Mouse (Mus musculus): ENCODE measurements around the gene Nlgn1.

DNA sequence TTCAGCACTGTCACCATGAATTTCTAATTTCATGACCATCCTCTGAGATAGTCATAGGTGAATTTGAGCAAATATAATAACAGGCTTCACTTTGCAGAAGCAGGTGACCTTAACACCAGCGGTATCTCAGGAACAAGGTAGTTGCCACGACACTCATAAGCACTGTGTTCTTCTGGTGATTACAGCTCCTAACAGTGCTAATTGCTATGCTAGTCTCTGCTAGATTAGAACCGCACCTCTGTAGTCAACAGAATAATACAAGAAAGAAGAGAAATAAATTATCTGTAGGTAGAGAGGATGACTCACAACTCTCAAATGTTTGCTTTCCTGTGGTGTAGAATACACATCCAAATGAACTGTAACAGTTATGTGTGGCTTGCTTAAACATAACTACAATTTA lies 129.6 kb downstream of the Nlgn1 start:
- TF ChIP-seq CTCF (IDR thresholded peaks at IDR 0.05; ENCODE audit: insufficient read depth, low read depth, low read length) (no peak), POLR2A (IDR thresholded peaks at IDR 0.05; ENCODE audit: insufficient read depth, low read depth, low read length) (no peak)
